Mouse (Mus musculus): ENCODE results near the gene Slc16a2. TPM values are rescaled to one million over a fixed set of nuclear protein-coding genes. Genes with fewer than 3 reads are reported as not detected.

Slc16a2 gene
- polyA plus RNA-seq, 1 experiment: 8.3 TPM

DNA sequence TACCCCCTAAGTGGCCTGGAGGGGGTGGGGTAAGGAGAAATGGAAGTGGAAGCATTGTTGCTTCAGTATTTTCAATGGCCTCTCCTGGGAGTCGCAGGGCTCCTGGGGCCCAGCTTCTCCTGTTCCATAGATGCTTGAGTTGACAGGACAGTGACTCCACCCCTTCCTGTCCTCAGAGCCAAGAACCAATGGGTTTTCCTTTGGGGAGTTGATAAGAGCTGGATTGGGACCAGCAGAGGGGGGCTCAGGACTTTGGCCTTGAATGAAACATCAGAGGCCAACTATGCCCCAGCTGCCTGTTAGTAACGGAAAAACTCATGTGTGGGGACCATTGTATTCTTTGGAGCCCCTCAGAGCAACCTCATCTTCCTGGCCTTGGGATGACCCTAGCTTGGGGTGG is 124.0 kb downstream of the Slc16a2 start:
- Histone ChIP-seq H3K4me3 (ENCODE audit: control insufficient read depth, insufficient read depth, low read length) (no peak overlapping the region), H3K36me3 (ENCODE audit: control insufficient read depth, insufficient read depth, low read length) (no peaks in the 10 kb centered on the region), H3K27ac (ENCODE audit: control insufficient read depth, insufficient read depth, low read length) (no peak overlapping the region), H3K27me3 (ENCODE audit: control insufficient read depth, insufficient read depth, low read length) (no peaks in the 10 kb centered on the region), H3K4me1 (replicated peaks; ENCODE audit: control insufficient read depth, insufficient read depth, low read length) (0 out of 2 replicates have a peak, but pooled peaks cover 5% of the 10 kb centered on the region)
- TF ChIP-seq CTCF (IDR thresholded peaks at IDR 0.05; ENCODE audit: borderline replicate concordance, control insufficient read depth, extremely low read depth, insufficient read depth, low read length, poor library complexity) (no peak), POLR2A (IDR thresholded peaks at IDR 0.05; ENCODE audit: control insufficient read depth, extremely low read depth, insufficient read depth, low read length, poor library complexity) (no peak)
- 95% methylated on average over 2 of the region's 2 CpGs for WGBS
- no peak for DNase-seq

DNA sequence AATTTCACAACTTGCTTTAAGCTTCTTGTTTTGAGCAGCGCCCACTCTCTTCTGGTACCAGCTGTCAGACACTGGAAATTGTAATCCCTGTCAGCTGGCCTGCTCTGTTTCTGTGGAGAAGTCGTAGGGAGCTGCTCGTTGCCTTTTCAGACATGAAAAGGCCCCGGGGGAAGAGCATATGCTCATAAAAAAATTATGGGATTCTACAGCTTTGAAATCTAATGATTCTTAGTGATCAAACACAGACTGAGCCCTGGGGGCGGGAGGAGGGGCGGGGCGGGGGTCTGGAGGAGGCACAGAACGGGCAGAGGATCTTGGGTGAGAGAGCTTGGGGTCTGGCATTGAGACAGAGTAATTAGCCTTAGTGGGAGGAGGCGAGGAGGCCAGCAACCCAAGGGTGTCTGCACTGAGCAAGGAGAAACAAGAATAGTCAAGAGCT is 125.7 kb downstream of the Slc16a2 start:
- H3K27me3 ChIP-seq (ENCODE audit: control insufficient read depth, insufficient read depth, low read length): no peaks in the 10 kb centered on the region
- no peak overlapping the region for H3K4me3 ChIP-seq (ENCODE audit: control insufficient read depth, insufficient read depth, low read length)
- no peak for DNase-seq
- 0 out of 2 replicates have a peak, but pooled peaks cover 5% of the 10 kb centered on the region for H3K4me1 ChIP-seq (replicated peaks; ENCODE audit: control insufficient read depth, insufficient read depth, low read length)
- no peak for TF ChIP-seq CTCF (IDR thresholded peaks at IDR 0.05; ENCODE audit: borderline replicate concordance, control insufficient read depth, extremely low read depth, insufficient read depth, low read length, poor library complexity)
- TF ChIP-seq POLR2A (IDR thresholded peaks at IDR 0.05; ENCODE audit: control insufficient read depth, extremely low read depth, insufficient read depth, low read length, poor library complexity): no peak
- H3K27ac ChIP-seq (ENCODE audit: control insufficient read depth, insufficient read depth, low read length): peak overlapping the region; percentile 52; the same call in 1 of the 2 replicates
- H3K36me3 ChIP-seq (ENCODE audit: control insufficient read depth, insufficient read depth, low read length): no peaks in the 10 kb centered on the region
- 18% methylated on average over 9 of the region's 9 CpGs for WGBS

DNA sequence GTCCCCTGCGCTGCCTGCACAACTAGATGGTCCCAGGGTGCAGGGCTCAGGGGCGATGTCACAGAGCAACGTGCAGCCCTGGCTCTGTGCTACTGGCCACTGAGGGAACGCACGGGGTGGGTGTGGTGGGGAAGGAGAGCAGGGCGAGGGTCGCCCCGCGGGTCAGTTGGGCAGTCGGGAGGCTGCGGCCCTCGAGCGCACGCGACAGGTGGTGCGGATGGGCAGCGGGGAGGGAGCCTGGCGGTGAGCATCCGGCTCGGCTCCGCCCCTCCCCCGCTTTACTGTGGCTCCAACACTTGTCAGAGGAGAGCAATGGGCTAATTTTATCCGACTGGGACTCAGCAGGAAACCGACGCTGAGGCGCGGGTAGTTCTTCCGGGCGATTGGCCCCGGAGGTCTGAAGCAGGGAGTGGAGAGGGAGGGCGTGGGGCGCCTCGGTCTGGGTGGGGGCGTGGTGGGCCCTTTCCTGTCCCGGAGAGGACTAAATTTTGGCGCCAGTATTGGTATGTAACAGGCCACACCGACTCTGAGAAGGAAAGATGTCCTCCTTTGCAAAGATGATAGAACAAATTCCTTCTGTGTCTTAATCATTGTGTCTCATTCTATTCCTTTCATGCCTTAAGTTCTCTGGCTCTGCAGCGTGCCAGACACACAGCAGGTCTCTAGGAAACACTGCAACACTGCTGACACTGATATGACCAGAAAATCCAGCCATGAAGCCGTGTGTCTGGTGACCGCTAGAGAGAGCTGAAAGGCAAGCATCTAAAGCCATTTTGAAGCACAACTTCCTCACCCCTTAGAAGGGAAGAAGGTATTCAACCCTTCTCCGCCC is 126.4 kb downstream of the Slc16a2 start:
- Histone ChIP-seq H3K27me3 (ENCODE audit: control insufficient read depth, insufficient read depth, low read length) (no peaks in the 10 kb centered on the region), H3K4me3 (ENCODE audit: control insufficient read depth, insufficient read depth, low read length) (peak overlapping the region; percentile 71), H3K4me1 (replicated peaks; ENCODE audit: control insufficient read depth, insufficient read depth, low read length) (0 out of 2 replicates have a peak, but pooled peaks cover 5% of the 10 kb centered on the region), H3K36me3 (ENCODE audit: control insufficient read depth, insufficient read depth, low read length) (no peaks in the 10 kb centered on the region), H3K27ac (ENCODE audit: control insufficient read depth, insufficient read depth, low read length) (peak overlapping the region; percentile 24; the same call in 1 of the 2 replicates)
- TF ChIP-seq CTCF (IDR thresholded peaks at IDR 0.05; ENCODE audit: borderline replicate concordance, control insufficient read depth, extremely low read depth, insufficient read depth, low read length, poor library complexity) (no peak), POLR2A (IDR thresholded peaks at IDR 0.05; ENCODE audit: control insufficient read depth, extremely low read depth, insufficient read depth, low read length, poor library complexity) (no peak)
- under 1% methylated on average over 30 of the region's 41 CpGs for WGBS
- peak; percentile 44 for DNase-seq

DNA sequence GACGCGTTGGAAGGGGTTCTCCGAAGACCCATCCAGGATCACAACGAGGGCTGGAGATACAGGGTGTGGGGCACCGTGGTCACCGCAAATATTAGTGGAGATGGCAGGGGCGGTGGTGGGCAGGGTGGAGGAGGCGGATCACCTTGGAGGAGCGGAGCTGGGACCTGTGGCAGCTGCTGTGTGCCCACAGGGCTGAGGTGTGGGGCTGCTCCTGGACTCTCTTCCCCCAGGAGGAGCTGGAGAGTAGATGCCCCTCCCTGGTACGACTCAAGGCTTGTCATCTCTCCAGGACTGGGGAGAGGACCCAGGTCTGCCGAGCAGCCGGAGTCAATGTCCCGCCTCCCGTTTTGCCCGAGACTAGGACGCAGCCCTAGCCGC is 127.0 kb downstream of the Slc16a2 start:
- DNase-seq: peak; percentile 5
- WGBS: 47% methylated on average over 17 of the region's 17 CpGs
- no peaks in the 10 kb centered on the region for H3K27me3 ChIP-seq (ENCODE audit: control insufficient read depth, insufficient read depth, low read length)
- TF ChIP-seq CTCF (IDR thresholded peaks at IDR 0.05; ENCODE audit: borderline replicate concordance, control insufficient read depth, extremely low read depth, insufficient read depth, low read length, poor library complexity): no peak
- no peak for TF ChIP-seq POLR2A (IDR thresholded peaks at IDR 0.05; ENCODE audit: control insufficient read depth, extremely low read depth, insufficient read depth, low read length, poor library complexity)
- H3K4me3 ChIP-seq (ENCODE audit: control insufficient read depth, insufficient read depth, low read length): peak overlapping the region; percentile 71
- H3K27ac ChIP-seq (ENCODE audit: control insufficient read depth, insufficient read depth, low read length): no peak overlapping the region
- H3K4me1 ChIP-seq (replicated peaks; ENCODE audit: control insufficient read depth, insufficient read depth, low read length): 0 out of 2 replicates have a peak, but pooled peaks cover 5% of the 10 kb centered on the region
- H3K36me3 ChIP-seq (ENCODE audit: control insufficient read depth, insufficient read depth, low read length): no peaks in the 10 kb centered on the region

DNA sequence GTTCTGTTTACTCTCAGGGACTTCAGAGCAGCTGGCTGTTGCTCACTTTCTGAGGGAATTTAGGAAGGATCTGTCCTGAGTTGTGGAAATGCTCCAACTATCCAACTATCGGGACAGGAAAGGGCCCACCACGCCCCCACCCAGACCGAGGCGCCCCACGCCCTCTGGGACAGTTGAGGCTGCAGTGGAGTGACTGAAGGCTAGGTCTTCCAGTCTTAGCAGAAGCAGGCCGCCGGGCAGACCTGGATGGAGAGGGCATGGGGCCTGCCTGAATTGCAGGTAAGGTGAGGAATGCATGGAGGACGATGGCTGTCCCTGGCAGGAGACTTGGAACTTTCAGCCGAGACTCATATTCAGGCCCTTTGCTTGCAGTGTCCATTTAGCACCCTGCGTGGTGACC is 127.4 kb downstream of the Slc16a2 start:
- 92% methylated on average over 10 of the region's 10 CpGs for WGBS
- Histone ChIP-seq H3K36me3 (ENCODE audit: control insufficient read depth, insufficient read depth, low read length) (no peaks in the 10 kb centered on the region), H3K4me3 (ENCODE audit: control insufficient read depth, insufficient read depth, low read length) (no peak overlapping the region), H3K27ac (ENCODE audit: control insufficient read depth, insufficient read depth, low read length) (no peak overlapping the region), H3K27me3 (ENCODE audit: control insufficient read depth, insufficient read depth, low read length) (no peaks in the 10 kb centered on the region), H3K4me1 (replicated peaks; ENCODE audit: control insufficient read depth, insufficient read depth, low read length) (0 out of 2 replicates have a peak, but pooled peaks cover 5% of the 10 kb centered on the region)
- TF ChIP-seq POLR2A (IDR thresholded peaks at IDR 0.05; ENCODE audit: control insufficient read depth, extremely low read depth, insufficient read depth, low read length, poor library complexity): no peak
- TF ChIP-seq CTCF (IDR thresholded peaks at IDR 0.05; ENCODE audit: borderline replicate concordance, control insufficient read depth, extremely low read depth, insufficient read depth, low read length, poor library complexity): no peak
- DNase-seq: no peak

DNA sequence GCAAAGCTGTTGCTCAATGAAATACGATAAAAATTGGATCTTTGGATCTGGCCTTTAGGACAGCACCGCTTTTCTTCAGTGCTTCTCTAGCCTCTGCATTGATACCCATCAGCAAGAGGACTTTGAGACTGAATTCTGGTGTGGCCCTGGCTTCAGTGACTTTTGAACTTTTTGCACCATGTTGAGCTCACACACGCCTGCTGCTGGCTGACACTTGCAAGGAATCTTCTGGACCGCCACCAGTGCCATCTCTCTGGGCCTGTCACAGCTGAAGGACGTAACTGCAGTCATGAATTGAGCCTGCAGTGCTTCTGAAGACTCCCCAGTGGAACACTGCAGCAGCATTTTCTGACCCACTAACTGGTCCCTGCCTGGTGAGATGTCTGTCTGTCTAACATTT is 128.9 kb downstream of the Slc16a2 start:
- Histone ChIP-seq H3K27me3 (ENCODE audit: control insufficient read depth, insufficient read depth, low read length) (no peaks in the 10 kb centered on the region), H3K27ac (ENCODE audit: control insufficient read depth, insufficient read depth, low read length) (no peak overlapping the region), H3K36me3 (ENCODE audit: control insufficient read depth, insufficient read depth, low read length) (no peaks in the 10 kb centered on the region), H3K4me3 (ENCODE audit: control insufficient read depth, insufficient read depth, low read length) (no peak overlapping the region), H3K4me1 (replicated peaks; ENCODE audit: control insufficient read depth, insufficient read depth, low read length) (0 out of 2 replicates have a peak, but pooled peaks cover 5% of the 10 kb centered on the region)
- DNase-seq: no peak
- 96% methylated on average over 5 of the region's 5 CpGs for WGBS
- no peak for TF ChIP-seq CTCF (IDR thresholded peaks at IDR 0.05; ENCODE audit: borderline replicate concordance, control insufficient read depth, extremely low read depth, insufficient read depth, low read length, poor library complexity)
- no peak for TF ChIP-seq POLR2A (IDR thresholded peaks at IDR 0.05; ENCODE audit: control insufficient read depth, extremely low read depth, insufficient read depth, low read length, poor library complexity)
